Mouse (Mus musculus) layer of hippocampus, adult 2 months (tissue): ENCODE measurements around the gene Lsm14b. TPM values are rescaled to one million over a fixed set of nuclear protein-coding genes. Genes with fewer than 3 reads are reported as not detected.
A peak's percentile ranks its signal among the peaks of the same experiment; 100 is the strongest.

Source experiments
- DNase-seq, 2 experiments: peaks; one replicate each; pipeline ENCODE4 v3.0.0; 2022; ENCODE audit warnings: low spot score in 2 of 2
- H3K27ac ChIP-seq: fragments of 200-600 bp; 2 replicates; pipeline ENCODE4 v1.8.1; 2022
- H3K4me3 ChIP-seq: fragments of 200-600 bp; 2 replicates; pipeline ENCODE4 v1.8.1; 2022; ENCODE audit warnings: mild to moderate bottlenecking
- CTCF ChIP-seq: fragments of 200-600 bp; conservative IDR thresholded peaks from 2 replicates; pipeline ENCODE4 v1.8.1; 2022; ENCODE audit warnings: antibody characterized with exemption, mild to moderate bottlenecking, moderate library complexity
- long read RNA-seq, 2 experiments: library from polyadenylated mRNA; stranded (forward); transcript quantifications; one replicate each; pipeline ENCODE4 v2.0.0; 2021; ENCODE audit warnings: borderline mapping rate in 2 of 2
- total RNA-seq, 2 experiments: library from RNA; stranded (reverse); gene quantifications; 2 replicates each; pipeline ENCODE4 v1.2.3; 2021

Lsm14b gene
- total RNA-seq, result 100 to 1,000 TPM in 1 of 2 experiments, 10 to 100 TPM in 1; 93.9 to 100 TPM
- long read RNA-seq, experiment 1, partial matches to known transcripts, result 0 of 5 reads
- long read RNA-seq, experiment 1, other reads (novel, unspliced or antisense), result 5 of 5 reads
- long read RNA-seq, experiment 2, partial matches to known transcripts, result 7 of 7 reads
- long read RNA-seq, experiment 2, other reads (novel, unspliced or antisense), result 0 of 7 reads

DNA sequence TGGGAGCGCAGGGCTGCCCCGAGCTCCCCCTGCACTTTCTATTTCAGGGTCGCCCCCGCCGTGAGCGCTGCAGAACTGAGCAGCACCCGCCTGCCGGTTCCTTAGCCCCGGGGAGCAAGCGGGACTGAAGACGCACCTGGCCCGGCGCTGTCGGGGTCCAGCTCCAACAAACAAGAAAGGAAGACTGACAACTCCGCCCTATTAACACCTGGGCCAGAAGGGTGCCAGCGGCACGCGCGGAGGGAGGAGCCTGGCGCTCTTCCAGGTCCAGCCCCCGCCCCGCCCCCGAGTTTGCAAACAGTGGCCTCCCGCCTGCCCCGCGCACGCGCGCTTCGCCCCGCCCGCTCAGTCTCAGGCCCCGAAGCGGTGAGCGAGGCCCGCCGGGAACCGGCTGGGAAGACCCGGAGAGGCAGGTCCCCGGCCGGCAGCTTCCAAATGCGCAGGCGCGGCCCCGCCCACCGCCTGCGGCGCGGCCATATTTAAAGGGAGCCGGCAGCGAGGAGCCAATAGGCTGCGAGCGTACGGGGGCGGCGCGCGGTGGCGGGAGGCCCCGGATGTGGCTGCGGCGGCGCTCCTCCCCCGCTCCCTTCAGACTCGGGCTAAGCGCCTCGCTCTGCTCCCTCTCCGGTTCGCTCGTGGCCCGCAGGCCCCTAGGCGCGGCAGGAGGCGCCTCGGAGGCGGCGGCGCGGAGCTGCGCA lies at the start of gene Lsm14b:
Lsm14b (plus strand) TSS at position 587 of the 698 bp plus-strand sequence.
- Histone ChIP-seq H3K4me3 (peak within 1 kb of the TSS; percentile 76), H3K27ac (peak within 1 kb of the TSS; percentile 92)
- DNase-seq, result peak; percentile 98 to 99
- TF ChIP-seq CTCF, result no peak

DNA sequence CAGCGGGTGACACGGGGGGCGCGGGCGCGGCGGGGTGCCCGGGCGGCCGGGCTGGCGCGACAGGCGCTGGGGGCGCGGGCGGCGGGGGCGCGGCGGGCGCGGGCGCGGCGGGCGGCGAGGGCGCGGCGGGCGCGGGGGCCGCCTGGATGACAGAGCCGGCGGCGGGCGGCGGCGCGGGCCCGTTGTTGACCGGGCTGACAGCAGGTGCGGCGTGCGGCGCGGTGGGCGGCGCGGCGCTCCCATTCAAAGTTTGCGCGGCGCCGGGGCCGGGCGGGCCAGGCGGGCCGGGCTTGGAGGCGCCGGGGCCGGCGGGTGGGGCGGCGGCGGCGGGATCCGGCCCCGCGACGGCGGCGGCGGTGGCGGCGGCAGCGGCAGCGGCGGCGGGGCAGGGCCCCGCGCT lies 48.9 kb upstream of the Lsm14b start:
- TF ChIP-seq CTCF, result no peak
- no peak overlapping the region for H3K27ac ChIP-seq
- DNase-seq, result no peak
- H3K4me3 ChIP-seq, result no peak overlapping the region

DNA sequence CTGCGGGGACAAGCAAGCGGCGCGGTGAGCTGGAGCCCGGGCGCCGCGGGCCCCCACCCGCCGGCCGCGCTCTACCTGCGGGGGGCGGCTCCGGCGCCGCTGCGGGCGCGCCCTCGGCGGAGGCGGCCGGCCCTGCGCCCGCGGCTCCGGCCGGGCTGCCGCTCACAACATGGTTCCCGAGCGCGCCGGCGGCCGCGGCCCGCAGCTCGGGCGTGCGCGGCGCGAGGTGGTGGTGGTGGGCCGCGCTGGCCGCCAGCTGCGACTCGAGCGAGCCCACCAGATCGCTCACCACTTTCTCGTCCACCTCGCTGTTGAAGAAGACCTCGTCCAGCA lies 48.5 kb upstream of the Lsm14b start:
- no peak for TF ChIP-seq CTCF
- DNase-seq, result no peak
- Histone ChIP-seq H3K4me3 (peak overlapping the region; percentile 100), H3K27ac (peak overlapping the region; percentile 100)

DNA sequence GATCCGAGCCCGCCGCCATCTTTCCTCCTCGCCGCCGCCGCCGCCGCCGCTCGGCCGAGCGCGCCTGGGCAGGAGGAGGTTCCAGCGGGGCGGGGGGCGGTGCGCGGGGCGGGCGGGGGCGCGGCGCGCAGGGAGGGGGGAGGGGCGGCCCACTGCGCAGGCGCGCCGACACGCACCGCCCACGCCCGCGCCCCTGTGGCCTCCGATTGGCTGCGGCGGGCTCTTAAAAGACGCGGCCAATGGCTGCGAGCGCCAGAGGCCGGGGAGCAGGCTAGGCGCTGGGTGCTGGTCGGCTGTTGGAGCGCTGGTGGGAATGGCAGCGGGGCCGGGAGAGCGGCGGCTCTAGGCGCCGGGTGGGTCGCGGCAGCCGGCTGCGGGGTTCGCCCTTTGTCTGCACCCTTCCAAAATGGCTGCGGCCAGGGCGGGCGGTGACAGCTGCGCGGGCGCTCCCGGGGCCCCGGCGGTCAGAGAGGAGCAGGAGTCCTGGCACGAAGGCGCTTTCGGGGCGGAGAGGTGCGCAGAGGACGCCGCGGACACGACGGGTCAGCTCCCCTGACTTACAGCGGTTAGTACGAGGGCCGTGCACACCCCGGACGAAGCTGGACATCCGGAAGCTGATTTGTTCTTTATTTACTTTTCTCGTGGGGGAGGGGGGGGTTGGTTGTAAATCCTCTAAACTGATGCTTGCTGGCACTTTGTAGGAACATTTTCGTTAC lies 48.0 kb upstream of the Lsm14b start, which contains the start of gene Taf4:
Taf4 (minus strand) TSS at position 19 of the 716 bp plus-strand sequence.
- DNase-seq, result peak; percentile 81 to 90
- H3K4me3 ChIP-seq, result peak within 1 kb of the TSS; percentile 100
- TF ChIP-seq CTCF, result no peak
- H3K27ac ChIP-seq, result peak within 1 kb of the TSS; percentile 100

DNA sequence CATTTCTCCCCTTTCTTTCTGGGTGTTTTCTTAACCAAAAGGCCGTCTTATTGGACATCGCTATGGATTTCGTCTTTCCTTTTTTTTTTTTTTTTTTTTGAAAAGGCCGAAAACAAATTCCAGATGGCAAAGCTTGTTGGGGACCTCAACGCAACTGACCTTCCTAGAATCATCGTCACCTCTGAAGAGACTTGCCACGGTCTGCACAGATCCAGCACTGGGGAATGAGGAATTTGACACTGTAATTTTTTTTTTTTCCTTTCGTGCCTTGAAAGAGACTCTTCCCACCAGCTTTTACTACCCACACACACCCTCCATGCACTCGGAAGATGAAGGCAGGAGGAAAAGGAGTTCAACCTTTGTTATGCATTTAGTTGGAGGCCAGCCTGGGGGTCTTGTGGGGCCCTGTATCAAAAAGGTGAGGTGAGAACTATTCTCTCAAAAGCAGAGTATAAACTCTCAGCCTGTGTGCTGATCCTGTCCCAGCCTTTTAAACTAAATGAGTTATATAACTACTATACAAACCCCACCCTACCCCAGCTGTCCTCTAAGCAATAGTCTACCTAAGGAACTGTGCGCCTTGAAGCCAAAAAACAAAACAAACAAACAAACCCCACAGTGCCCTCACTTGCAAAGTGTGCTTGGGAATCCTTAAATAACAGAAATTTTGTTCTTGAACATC lies 47.3 kb upstream of the Lsm14b start:
- TF ChIP-seq CTCF, result no peak
- Histone ChIP-seq H3K27ac (peak overlapping the region; percentile 100), H3K4me3 (peak overlapping the region; percentile 100)
- no peak for DNase-seq

DNA sequence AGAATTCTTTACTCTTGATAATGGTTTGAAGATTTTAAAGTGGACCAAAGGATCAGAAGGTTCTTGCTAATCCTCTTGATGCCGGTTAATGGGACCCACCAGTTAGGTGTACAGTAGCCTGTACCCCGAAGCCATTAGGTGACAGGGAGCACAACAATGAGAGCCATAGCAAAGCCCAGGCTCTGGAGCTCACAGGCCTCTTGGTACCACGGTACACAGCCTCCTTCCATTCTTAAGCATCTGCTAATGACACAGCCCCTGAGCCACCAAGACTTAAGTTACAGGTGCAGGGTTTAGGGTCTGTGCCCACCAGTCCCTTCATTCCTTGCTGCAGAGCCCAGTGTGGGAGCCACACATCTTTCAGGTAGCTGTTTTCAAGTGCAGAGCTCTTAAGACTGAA lies 46.5 kb upstream of the Lsm14b start:
- Histone ChIP-seq H3K4me3 (no peak overlapping the region; the same call in 1 of the 2 replicates), H3K27ac (peak overlapping the region; percentile 100; the same call in 1 of the 2 replicates)
- DNase-seq, result no peak
- TF ChIP-seq CTCF, result no peak

GRCm38 (mm10) chr2:179979836-179980235 lies 45.0 kb upstream of the Lsm14b start:
- Histone ChIP-seq H3K27ac (no peak overlapping the region), H3K4me3 (no peak overlapping the region)
- no peak for TF ChIP-seq CTCF
- peak in 1 of 2 experiments; percentile 26 for DNase-seq

DNA sequence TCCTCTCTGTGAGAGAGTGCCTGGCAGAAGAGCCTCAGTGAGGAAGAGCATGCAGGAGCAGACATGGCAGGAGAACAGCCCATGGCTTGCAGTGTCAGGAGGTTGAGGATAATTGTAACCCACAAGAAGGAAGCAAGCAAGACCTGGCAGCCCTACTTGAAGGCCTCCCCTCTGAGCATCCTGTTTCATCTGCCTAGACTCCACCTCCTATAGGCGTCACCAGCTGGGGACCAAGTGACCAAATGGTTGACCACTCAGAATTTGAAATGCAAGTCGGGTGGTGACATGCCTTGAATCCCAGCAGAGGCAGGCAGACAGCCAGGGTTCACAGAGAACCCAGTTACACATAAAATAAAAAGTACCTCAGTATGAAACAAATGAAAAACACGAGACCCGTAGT lies 44.2 kb upstream of the Lsm14b start:
- no peak for TF ChIP-seq CTCF
- Histone ChIP-seq H3K27ac (no peak overlapping the region), H3K4me3 (no peak overlapping the region)
- no peak for DNase-seq

- DNase-seq, result no peak
- Histone ChIP-seq H3K27ac (no peak overlapping the region), H3K4me3 (no peak overlapping the region)
- TF ChIP-seq CTCF, result no peak
Measured at GRCm38 (mm10) chr2:179982715-179983114, 42.1 kb upstream of the Lsm14b start.

DNA sequence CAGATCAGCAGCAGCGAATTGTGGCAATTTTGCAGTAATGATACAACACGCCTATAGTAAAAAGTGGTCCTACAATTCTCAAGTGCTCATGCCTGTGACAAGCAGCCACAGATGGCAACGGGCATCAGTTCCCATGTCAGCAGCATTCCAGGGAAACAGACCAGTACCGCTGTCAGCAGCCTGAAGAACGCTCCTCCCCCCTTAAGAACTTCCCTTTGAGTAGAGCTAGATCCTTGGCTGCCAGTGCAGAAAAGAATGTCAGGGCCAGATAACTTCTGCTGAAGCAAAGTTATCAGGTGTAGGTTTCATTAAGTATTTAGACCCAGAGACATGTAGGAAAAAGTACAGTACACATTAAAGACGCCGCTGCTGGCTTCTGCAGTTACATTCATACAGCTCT lies 40.0 kb upstream of the Lsm14b start:
- TF ChIP-seq CTCF, result no peak
- no peak overlapping the region for H3K4me3 ChIP-seq
- H3K27ac ChIP-seq, result no peak overlapping the region
- DNase-seq, result no peak

DNA sequence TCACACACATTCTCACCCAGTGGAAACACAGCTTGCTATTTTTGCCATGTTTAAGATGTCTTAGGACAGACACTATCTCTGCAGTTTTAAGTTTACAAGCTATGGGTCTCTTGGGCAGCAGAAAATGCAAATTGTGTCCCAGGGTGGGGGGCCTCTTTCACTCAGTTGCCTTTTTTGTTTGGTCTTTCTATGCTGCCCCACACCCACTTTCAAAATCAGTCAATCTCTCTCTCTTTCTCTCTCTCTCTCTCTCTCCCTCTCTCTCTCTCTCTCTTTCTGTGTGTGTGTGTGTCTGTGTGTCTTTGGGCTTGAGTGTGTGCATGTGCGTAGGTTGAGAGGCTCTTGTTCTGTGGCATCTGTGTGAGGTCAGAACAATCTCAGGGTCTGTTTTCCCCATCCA lies 39.1 kb upstream of the Lsm14b start:
- no peak overlapping the region for H3K27ac ChIP-seq
- no peak for TF ChIP-seq CTCF
- no peak for DNase-seq
- H3K4me3 ChIP-seq, result no peak overlapping the region

GRCm38 (mm10) chr2:179986437-179987022 lies 38.3 kb upstream of the Lsm14b start:
- Histone ChIP-seq H3K4me3 (no peak overlapping the region), H3K27ac (no peak overlapping the region)
- no peak for DNase-seq
- TF ChIP-seq CTCF, result no peak

GRCm38 (mm10) chr2:179989098-179989497 lies 35.7 kb upstream of the Lsm14b start:
- no peak for DNase-seq
- TF ChIP-seq CTCF, result no peak
- Histone ChIP-seq H3K27ac (no peak overlapping the region), H3K4me3 (no peak overlapping the region)
